Mouse (Mus musculus): ENCODE measurements around the gene Olfr50. TPM values are rescaled to one million over a fixed set of nuclear protein-coding genes. Genes with fewer than 3 reads are reported as not detected.

The Olfr50 gene
- total RNA-seq (2014; fragmentation: Nextera tagmentation) (not detected in 2 replicates), total RNA-seq (2017) (0.05 and 0.06 TPM in 2 replicates), polyA plus RNA-seq (2012) (not detected in 2 replicates)

GRCm38 (mm10) chr2:36790238-36790637 is at the start of gene Olfr50:
Olfr50 (plus strand) TSS chr2:36790538.
- H3K9me3 ChIP-seq (replicated peaks) = no peaks in the 10 kb centered on the region
- ATAC-seq (ENCODE audit: extremely low read depth, insufficient number of reproducible peaks, low FRiP score, poor library complexity, severe bottlenecking) = no peak
- H3K36me3 ChIP-seq (replicated peaks) = no peaks in the 10 kb centered on the region

DNA sequence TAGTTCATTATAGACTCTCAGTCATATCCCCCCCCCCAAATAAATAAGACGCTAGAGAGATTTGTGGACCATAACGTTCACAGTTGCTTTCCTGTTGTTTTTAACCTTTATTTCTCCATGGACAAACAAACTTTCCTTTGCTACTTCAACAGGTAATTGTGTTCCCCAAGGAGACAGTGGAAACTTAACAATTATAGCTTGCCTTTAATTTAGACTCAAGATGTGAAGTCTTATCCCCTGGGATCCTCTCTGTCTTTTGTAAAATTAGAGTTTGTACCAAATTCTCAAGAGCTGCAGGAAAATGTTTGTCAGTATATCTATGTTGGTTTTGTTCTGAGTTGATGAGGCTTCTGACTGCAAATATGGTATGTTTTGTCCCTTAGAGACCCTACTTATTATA is 6.4 kb upstream of the Olfr50 start, which contains the start of gene Olfr348:
Olfr348 (plus strand) TSS at position 301 of the 400 bp plus-strand sequence.
- Histone ChIP-seq H3K36me3 (replicated peaks) (no peaks in the 10 kb centered on the region), H3K4me3 (ENCODE audit: low read depth, low read length) (no peak within 1 kb of the TSS), H3K27me3 (ENCODE audit: insufficient read depth, low read length) (no peaks in the 10 kb centered on the region), H3K9me3 (replicated peaks) (no peaks in the 10 kb centered on the region), H3K4me1 (ENCODE audit: insufficient read depth, low read depth, low read length) (no peaks in the 10 kb centered on the region)
- no peak for DNase-seq (ENCODE audit: low spot score)
- TF ChIP-seq POLR2AphosphoS5 (IDR thresholded peaks at IDR 0.05; ENCODE audit: insufficient replicate concordance, low read depth, low read length) = no peak
- no peak for TF ChIP-seq GATA2 (IDR thresholded peaks at IDR 0.05; ENCODE audit: borderline replicate concordance, low read depth, low read length)
- no peak for TF ChIP-seq CTCF (IDR thresholded peaks at IDR 0.05; ENCODE audit: low read depth, low read length)
- TF ChIP-seq TAL1 (conservative IDR thresholded peaks at IDR 0.05; ENCODE audit: low read depth, low read length) = no peak
- no peak for TF ChIP-seq GATA1 (IDR thresholded peaks at IDR 0.05; ENCODE audit: borderline replicate concordance, low read length)
- ATAC-seq (ENCODE audit: extremely low read depth, insufficient number of reproducible peaks, low FRiP score, poor library complexity, severe bottlenecking) = no peak

More at GRCm38 (mm10) chr2:36790238-36790637, at the start of gene Olfr50:
- Histone ChIP-seq H3K4me1 (ENCODE audit: insufficient read depth, low read depth, low read length) (no peaks in the 10 kb centered on the region), H3K27me3 (ENCODE audit: insufficient read depth, low read length) (no peaks in the 10 kb centered on the region), H3K4me3 (ENCODE audit: low read depth, low read length) (no peak within 1 kb of the TSS)
- no peak for DNase-seq (ENCODE audit: low spot score)
- TF ChIP-seq TAL1 (conservative IDR thresholded peaks at IDR 0.05; ENCODE audit: low read depth, low read length) = no peak
- no peak for TF ChIP-seq CTCF (IDR thresholded peaks at IDR 0.05; ENCODE audit: low read depth, low read length)

- H3K27me3 ChIP-seq (ENCODE audit: insufficient read depth, low read length) = no peaks in the 10 kb centered on the region
- DNase-seq (ENCODE audit: low spot score) (no peak), ATAC-seq (ENCODE audit: extremely low read depth, insufficient number of reproducible peaks, low FRiP score, poor library complexity, severe bottlenecking) (no peak)
- TF ChIP-seq GATA2 (IDR thresholded peaks at IDR 0.05; ENCODE audit: borderline replicate concordance, low read depth, low read length) = no peak
- no peak for TF ChIP-seq GATA1 (IDR thresholded peaks at IDR 0.05; ENCODE audit: borderline replicate concordance, low read length)
- no peak for TF ChIP-seq CTCF (IDR thresholded peaks at IDR 0.05; ENCODE audit: low read depth, low read length)
- TF ChIP-seq POLR2AphosphoS5 (IDR thresholded peaks at IDR 0.05; ENCODE audit: insufficient replicate concordance, low read depth, low read length) = no peak
- TF ChIP-seq TAL1 (conservative IDR thresholded peaks at IDR 0.05; ENCODE audit: low read depth, low read length) = no peak
- H3K36me3 ChIP-seq (replicated peaks) = no peaks in the 10 kb centered on the region
- no peaks in the 10 kb centered on the region for H3K4me1 ChIP-seq (ENCODE audit: insufficient read depth, low read depth, low read length)
- H3K9me3 ChIP-seq (replicated peaks) = peaks cover 7% of the 10 kb centered on the region; the same call in 1 of the 2 replicates
- H3K4me3 ChIP-seq (ENCODE audit: low read depth, low read length) = no peak within 1 kb of the TSS
Measured at GRCm38 (mm10) chr2:36816932-36817331, 26.6 kb downstream of the Olfr50 start, which contains the start of gene Olfr3. Olfr3 (minus strand) TSS chr2:36817032.

GRCm38 (mm10) chr2:36846010-36846409 is 55.7 kb downstream of the Olfr50 start, which contains the start of gene Olfr350:
Olfr350 (plus strand) TSS chr2:36846310.
- Histone ChIP-seq H3K4me1 (ENCODE audit: insufficient read depth, low read depth, low read length) (no peaks in the 10 kb centered on the region), H3K9me3 (replicated peaks) (no peaks in the 10 kb centered on the region), H3K27me3 (ENCODE audit: insufficient read depth, low read length) (no peaks in the 10 kb centered on the region), H3K36me3 (replicated peaks) (no peaks in the 10 kb centered on the region), H3K4me3 (ENCODE audit: low read depth, low read length) (no peak within 1 kb of the TSS)
- ATAC-seq (ENCODE audit: extremely low read depth, insufficient number of reproducible peaks, low FRiP score, poor library complexity, severe bottlenecking) = no peak
- TF ChIP-seq TAL1 (conservative IDR thresholded peaks at IDR 0.05; ENCODE audit: low read depth, low read length) = no peak
- no peak for TF ChIP-seq POLR2AphosphoS5 (IDR thresholded peaks at IDR 0.05; ENCODE audit: insufficient replicate concordance, low read depth, low read length)
- TF ChIP-seq GATA1 (IDR thresholded peaks at IDR 0.05; ENCODE audit: borderline replicate concordance, low read length) = no peak
- no peak for TF ChIP-seq GATA2 (IDR thresholded peaks at IDR 0.05; ENCODE audit: borderline replicate concordance, low read depth, low read length)
- no peak for TF ChIP-seq CTCF (IDR thresholded peaks at IDR 0.05; ENCODE audit: low read depth, low read length)
- DNase-seq (ENCODE audit: low spot score) = no peak

Other genes starting within 250 kb of the Olfr50 start
- not detected in 2 replicates for gene Olfr344, start 223.9 kb upstream of the Olfr50 start, total RNA-seq (2014; fragmentation: Nextera tagmentation)
- 0.06 and 0.38 TPM in 2 replicates for gene Olfr344, start 223.9 kb upstream of the Olfr50 start, total RNA-seq (2017)
- gene Olfr344, start 223.9 kb upstream of the Olfr50 start, polyA plus RNA-seq (2012) = not detected in 2 replicates
- gene Olfr345, start 150.5 kb upstream of the Olfr50 start, total RNA-seq (2014; fragmentation: Nextera tagmentation) = not detected in 2 replicates
- gene Olfr345, start 150.5 kb upstream of the Olfr50 start, total RNA-seq (2017) = 0.22 TPM in 1 of 2 replicates, not detected in the other
- not detected in 2 replicates for gene Olfr345, start 150.5 kb upstream of the Olfr50 start, polyA plus RNA-seq (2012)
- gene Olfr346, start 104.8 kb upstream of the Olfr50 start, total RNA-seq (2014; fragmentation: Nextera tagmentation) = not detected in 2 replicates
- gene Olfr346, start 104.8 kb upstream of the Olfr50 start, total RNA-seq (2017) = under 0.01 TPM in 1 of 2 replicates, not detected in the other
- gene Olfr346, start 104.8 kb upstream of the Olfr50 start, polyA plus RNA-seq (2012) = not detected in 2 replicates
- gene Olfr347, start 58.6 kb upstream of the Olfr50 start, total RNA-seq (2014; fragmentation: Nextera tagmentation) = not detected in 2 replicates
- 0.33 TPM in 1 of 2 replicates, not detected in the other for gene Olfr347, start 58.6 kb upstream of the Olfr50 start, total RNA-seq (2017)
- gene Olfr347, start 58.6 kb upstream of the Olfr50 start, polyA plus RNA-seq (2012) = not detected in 2 replicates
- gene Olfr348, start 6.3 kb upstream of the Olfr50 start, total RNA-seq (2014; fragmentation: Nextera tagmentation) = not detected in 2 replicates
- 0.06 and 0.11 TPM in 2 replicates for gene Olfr348, start 6.3 kb upstream of the Olfr50 start, total RNA-seq (2017)
- not detected in 2 replicates for gene Olfr348, start 6.3 kb upstream of the Olfr50 start, polyA plus RNA-seq (2012)
- gene Olfr3, start 26.5 kb downstream of the Olfr50 start, total RNA-seq (2014; fragmentation: Nextera tagmentation) = not detected in 2 replicates
- gene Olfr3, start 26.5 kb downstream of the Olfr50 start, total RNA-seq (2017) = 0.11 and 0.12 TPM in 2 replicates
- not detected in 2 replicates for gene Olfr3, start 26.5 kb downstream of the Olfr50 start, polyA plus RNA-seq (2012)
- gene Olfr350, start 55.8 kb downstream of the Olfr50 start, total RNA-seq (2014; fragmentation: Nextera tagmentation) = not detected in 2 replicates
- gene Olfr350, start 55.8 kb downstream of the Olfr50 start, total RNA-seq (2017) = 0.22 and 0.23 TPM in 2 replicates
- gene Olfr350, start 55.8 kb downstream of the Olfr50 start, polyA plus RNA-seq (2012) = not detected in 2 replicates
- gene Olfr351, start 72.1 kb downstream of the Olfr50 start, total RNA-seq (2014; fragmentation: Nextera tagmentation) = not detected in 2 replicates
- 0.16 and 0.41 TPM in 2 replicates for gene Olfr351, start 72.1 kb downstream of the Olfr50 start, total RNA-seq (2017)
- gene Olfr351, start 72.1 kb downstream of the Olfr50 start, polyA plus RNA-seq (2012) = not detected in 2 replicates
- not detected in 2 replicates for gene Olfr352, start 77.9 kb downstream of the Olfr50 start, total RNA-seq (2014; fragmentation: Nextera tagmentation)
- gene Olfr352, start 77.9 kb downstream of the Olfr50 start, total RNA-seq (2017) = 0.05 TPM in 1 of 2 replicates, not detected in the other
- not detected in 2 replicates for gene Olfr352, start 77.9 kb downstream of the Olfr50 start, polyA plus RNA-seq (2012)
- not detected in 2 replicates for gene Olfr353, start 102.4 kb downstream of the Olfr50 start, total RNA-seq (2014; fragmentation: Nextera tagmentation)
- gene Olfr353, start 102.4 kb downstream of the Olfr50 start, total RNA-seq (2017) = 0.05 and 0.12 TPM in 2 replicates
- gene Olfr353, start 102.4 kb downstream of the Olfr50 start, polyA plus RNA-seq (2012) = not detected in 2 replicates
- not detected in 2 replicates for gene Olfr354, start 115.1 kb downstream of the Olfr50 start, total RNA-seq (2014; fragmentation: Nextera tagmentation)
- 0.16 and 0.17 TPM in 2 replicates for gene Olfr354, start 115.1 kb downstream of the Olfr50 start, total RNA-seq (2017)
- gene Olfr354, start 115.1 kb downstream of the Olfr50 start, polyA plus RNA-seq (2012) = not detected in 2 replicates
- not detected in 2 replicates for gene Olfr355, start 138.4 kb downstream of the Olfr50 start, total RNA-seq (2014; fragmentation: Nextera tagmentation)
- 0.06 and 0.11 TPM in 2 replicates for gene Olfr355, start 138.4 kb downstream of the Olfr50 start, total RNA-seq (2017)
- gene Olfr355, start 138.4 kb downstream of the Olfr50 start, polyA plus RNA-seq (2012) = not detected in 2 replicates
- not detected in 2 replicates for gene Olfr356, start 146.6 kb downstream of the Olfr50 start, total RNA-seq (2014; fragmentation: Nextera tagmentation)
- gene Olfr356, start 146.6 kb downstream of the Olfr50 start, total RNA-seq (2017) = not detected in 2 replicates
- not detected in 2 replicates for gene Olfr356, start 146.6 kb downstream of the Olfr50 start, polyA plus RNA-seq (2012)
- not detected in 2 replicates for gene Olfr357, start 203.3 kb downstream of the Olfr50 start, total RNA-seq (2014; fragmentation: Nextera tagmentation)
- 0.06 and 0.11 TPM in 2 replicates for gene Olfr357, start 203.3 kb downstream of the Olfr50 start, total RNA-seq (2017)
- not detected in 2 replicates for gene Olfr357, start 203.3 kb downstream of the Olfr50 start, polyA plus RNA-seq (2012)
- gene Olfr358, start 218.8 kb downstream of the Olfr50 start, total RNA-seq (2014; fragmentation: Nextera tagmentation) = not detected in 2 replicates
- 0.05 and 0.06 TPM in 2 replicates for gene Olfr358, start 218.8 kb downstream of the Olfr50 start, total RNA-seq (2017)
- not detected in 2 replicates for gene Olfr358, start 218.8 kb downstream of the Olfr50 start, polyA plus RNA-seq (2012)

All from G1E (cell line).